Mouse (Mus musculus) erythroblast, embryonic 14.5 days (primary cell): Measurements from ENCODE around the gene Ctnnd2.

Source experiments
- GATA1 ChIP-seq: IDR thresholded peaks from 2 replicates; pipeline ENCODE4 v1.6.1; 2012; ENCODE audit warnings: low read length, inconsistent platforms, mixed read lengths
- TAL1 ChIP-seq: IDR thresholded peaks from 3 replicates; pipeline ENCODE4 v1.6.1; 2012; ENCODE audit warnings: low read length, inconsistent platforms, mixed read lengths

- TF ChIP-seq GATA1: no peak
- no peak for TF ChIP-seq TAL1
Measured at GRCm38 (mm10) chr15:30718811-30719210, 546.4 kb downstream of the Ctnnd2 start.
